Mouse (Mus musculus) heart, postnatal 10 days (tissue): Measurements from ENCODE around the gene Pax3. TPM values are rescaled to one million over a fixed set of nuclear protein-coding genes. Genes with fewer than 3 reads are reported as not detected.

Experiments used
- DNase-seq, 2 experiments: peaks; one replicate each; pipeline ENCODE4 v3.0.0; 2021
- intact Hi-C: fragments of 180-260 bp; cut with DNase I; formaldehyde crosslinking; loops from one replicate; pipeline ENCODE4 v1.15.1; 2025
- total RNA-seq, 2 experiments: library from RNA; stranded (reverse); gene quantifications; 2 replicates each; pipeline ENCODE4 v1.2.3; 2021

Pax3 gene
- total RNA-seq, 2 experiments from 2014 or later = 0.15 TPM; not detected in 1

GRCm38 (mm10) chr1:78200191-78200590 is 3.3 kb upstream of the Pax3 start:
- no peak for DNase-seq
- intact Hi-C loops = loop anchor here (5.0 kb wide), 1 partner anchor 223 kb away; no protein-coding TSS in a partner anchor

DNA sequence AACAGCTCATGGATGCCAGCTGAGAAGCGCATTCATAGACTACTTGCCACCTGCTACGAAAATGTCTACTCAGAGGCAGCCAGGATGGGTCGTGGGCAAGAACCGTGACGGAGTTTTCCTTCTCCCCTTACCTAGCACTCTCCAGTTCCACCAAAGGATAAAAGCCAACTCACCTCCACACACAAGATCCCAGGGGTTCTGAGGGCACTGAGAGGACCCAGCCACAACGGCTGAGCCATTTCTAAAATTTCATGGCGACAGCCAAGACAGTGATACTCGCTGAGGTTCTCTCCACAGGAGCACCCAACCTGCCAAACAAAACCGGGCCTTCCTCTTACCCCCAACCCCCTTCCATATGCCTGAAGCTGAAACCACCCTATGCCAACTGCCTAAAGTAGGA is 2.3 kb upstream of the Pax3 start:
- intact Hi-C loops = no loop called here
- DNase-seq = no peak

DNA sequence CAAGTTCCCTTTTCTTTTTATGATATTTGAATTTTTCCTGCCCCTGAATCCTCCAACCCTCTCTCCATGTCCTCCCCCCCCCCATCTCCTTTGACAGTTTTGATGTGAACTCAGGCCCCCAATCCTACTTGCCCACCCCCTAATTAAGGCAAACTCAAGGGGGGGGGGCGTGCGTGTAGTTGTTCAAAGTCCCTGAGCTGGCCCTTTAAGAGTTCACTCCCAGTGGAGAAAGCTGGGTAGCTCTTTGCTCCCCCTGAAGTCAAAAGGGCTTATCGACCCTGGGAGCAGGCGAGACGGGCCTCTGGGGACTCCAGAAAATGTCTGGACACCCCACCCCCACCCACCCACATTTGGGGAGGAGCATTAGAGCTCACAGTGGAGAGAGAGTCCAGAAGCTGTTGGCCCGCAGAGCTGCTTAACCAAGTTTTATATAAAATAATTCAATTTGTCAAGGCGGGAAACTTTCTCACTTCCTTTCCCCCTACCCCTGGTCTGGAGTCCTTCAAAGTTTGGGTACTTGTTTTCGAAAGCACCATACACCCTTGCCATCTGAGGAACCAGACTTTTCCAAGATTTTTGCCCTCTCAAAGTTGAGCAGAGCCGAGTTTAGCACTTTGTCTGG is 1.5 kb upstream of the Pax3 start:
- intact Hi-C loops = no loop called here

GRCm38 (mm10) chr1:78197351-78198234 is 659 bp upstream of the Pax3 start:
- intact Hi-C loops = no loop called here
- DNase-seq = no peak

More for the DNA sequence above, 1.5 kb upstream of the Pax3 start:
- DNase-seq = no peak

DNA sequence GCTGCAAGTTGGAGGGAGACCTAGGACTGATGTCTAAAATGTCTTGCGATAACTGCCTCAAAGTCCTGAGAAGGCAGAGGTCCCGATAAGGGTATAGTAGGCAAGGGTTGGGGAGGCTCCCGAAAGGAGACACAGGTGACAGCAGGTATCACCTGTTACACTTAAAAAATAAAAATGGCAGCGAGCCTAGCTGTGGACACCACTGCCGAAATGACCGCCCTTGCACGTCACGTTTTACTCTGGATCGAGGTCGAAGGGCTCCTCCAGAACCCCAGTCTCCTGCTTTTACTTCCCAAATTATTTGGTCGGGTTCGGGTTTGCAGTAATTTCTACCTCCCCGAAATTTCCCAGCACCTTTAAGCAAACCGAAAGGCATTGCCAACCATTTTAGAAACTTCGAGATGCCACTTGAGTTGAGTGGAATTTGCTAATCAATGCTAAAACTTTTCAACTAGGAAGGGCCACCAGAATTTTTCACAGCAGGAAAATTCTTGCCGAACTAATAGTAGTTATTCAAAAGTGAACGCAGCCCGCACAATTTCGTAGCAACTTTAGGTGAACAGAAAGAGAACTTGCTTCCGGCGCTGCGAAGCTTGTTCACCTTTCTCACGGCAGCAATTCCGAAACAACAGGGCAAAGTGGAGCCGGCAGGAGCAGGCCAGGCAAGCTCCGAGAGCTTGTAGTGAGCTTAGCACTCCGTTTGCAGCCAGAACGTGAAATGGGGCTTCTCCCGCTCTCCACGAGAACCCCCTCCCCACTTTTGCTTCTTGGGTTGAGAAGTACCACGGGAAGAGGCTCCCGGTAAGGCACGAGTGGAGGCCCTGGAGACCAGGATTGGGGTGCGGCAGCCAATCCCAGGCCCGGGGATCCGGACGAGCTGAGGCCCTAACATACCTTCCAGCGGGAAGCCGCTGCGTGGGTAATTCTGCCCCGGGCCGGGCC is 892 bp downstream of the Pax3 start:
- intact Hi-C loops = no loop called here
- DNase-seq = no peak

- intact Hi-C loops = no loop called here
- no peak for DNase-seq
Measured at GRCm38 (mm10) chr1:78195145-78195544, 1.8 kb downstream of the Pax3 start.

DNA sequence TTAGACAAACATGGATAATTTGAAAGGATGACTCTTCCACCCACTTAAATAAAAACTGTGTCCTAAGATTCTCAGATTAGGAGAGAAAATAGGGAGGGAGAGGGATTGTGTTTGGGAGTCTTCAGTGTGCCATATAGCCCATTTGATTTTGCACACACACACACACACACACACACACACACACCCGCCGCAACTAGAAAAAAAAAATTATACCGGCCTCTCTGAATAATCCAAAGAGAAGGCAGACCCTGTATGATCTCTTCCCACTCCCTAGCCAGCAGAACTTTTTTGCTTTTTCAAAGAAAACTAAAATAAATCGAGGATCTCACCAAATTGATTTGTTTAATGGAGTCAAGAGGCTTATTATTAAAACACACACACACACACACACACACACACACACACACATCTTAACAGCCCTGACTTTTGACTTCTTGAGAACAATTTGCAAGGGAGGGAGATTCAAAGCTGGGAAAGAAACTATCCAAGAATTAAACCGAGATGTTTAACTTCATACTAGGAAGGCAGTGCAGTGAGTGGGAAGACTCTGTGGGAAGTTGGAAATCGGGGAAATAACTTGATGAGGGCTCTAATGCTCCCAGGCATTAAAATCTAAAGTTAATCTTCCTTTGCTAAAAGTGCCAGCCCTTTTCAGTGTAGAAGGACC is 2.4 kb downstream of the Pax3 start:
- intact Hi-C loops = no loop called here

GRCm38 (mm10) chr1:78193465-78193991 is 3.4 kb downstream of the Pax3 start:
- intact Hi-C loops = no loop called here
- no peak for DNase-seq

More for the DNA sequence above, 2.4 kb downstream of the Pax3 start:
- DNase-seq = no peak

- intact Hi-C loops = no loop called here
- no peak for DNase-seq
Measured at GRCm38 (mm10) chr1:78192746-78193464, 4.0 kb downstream of the Pax3 start.

DNA sequence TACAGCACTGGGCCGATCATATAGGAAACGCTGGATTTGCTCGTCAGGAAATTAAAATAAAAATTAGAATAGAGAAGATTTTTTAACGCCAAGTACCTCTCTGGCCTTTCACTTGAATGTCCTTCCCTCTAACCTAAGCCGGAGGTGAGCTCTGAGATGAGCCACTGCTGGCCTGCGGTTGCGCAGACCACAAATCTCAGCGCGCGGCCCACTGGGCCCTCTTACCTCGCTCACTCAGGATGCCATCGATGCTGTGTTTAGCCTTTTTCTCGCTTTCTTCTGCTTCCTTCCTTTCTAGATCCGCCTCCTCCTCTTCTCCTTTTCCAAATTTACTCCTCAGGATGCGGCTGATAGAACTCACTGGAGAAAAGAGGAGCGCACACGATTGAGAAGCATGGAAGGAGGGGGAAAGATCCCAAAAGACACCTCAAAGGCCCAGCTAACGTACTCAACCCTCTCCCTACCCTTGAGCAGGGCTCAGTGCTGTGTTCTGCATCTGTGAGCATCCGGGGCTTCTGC is 4.7 kb downstream of the Pax3 start:
- no peak for DNase-seq
- intact Hi-C loops = no loop called here

- DNase-seq = no peak
- intact Hi-C loops = no loop called here
Measured at GRCm38 (mm10) chr1:78191761-78192160, 5.2 kb downstream of the Pax3 start.

- intact Hi-C loops = no loop called here
Measured at GRCm38 (mm10) chr1:78191331-78191730, 5.6 kb downstream of the Pax3 start.

DNA sequence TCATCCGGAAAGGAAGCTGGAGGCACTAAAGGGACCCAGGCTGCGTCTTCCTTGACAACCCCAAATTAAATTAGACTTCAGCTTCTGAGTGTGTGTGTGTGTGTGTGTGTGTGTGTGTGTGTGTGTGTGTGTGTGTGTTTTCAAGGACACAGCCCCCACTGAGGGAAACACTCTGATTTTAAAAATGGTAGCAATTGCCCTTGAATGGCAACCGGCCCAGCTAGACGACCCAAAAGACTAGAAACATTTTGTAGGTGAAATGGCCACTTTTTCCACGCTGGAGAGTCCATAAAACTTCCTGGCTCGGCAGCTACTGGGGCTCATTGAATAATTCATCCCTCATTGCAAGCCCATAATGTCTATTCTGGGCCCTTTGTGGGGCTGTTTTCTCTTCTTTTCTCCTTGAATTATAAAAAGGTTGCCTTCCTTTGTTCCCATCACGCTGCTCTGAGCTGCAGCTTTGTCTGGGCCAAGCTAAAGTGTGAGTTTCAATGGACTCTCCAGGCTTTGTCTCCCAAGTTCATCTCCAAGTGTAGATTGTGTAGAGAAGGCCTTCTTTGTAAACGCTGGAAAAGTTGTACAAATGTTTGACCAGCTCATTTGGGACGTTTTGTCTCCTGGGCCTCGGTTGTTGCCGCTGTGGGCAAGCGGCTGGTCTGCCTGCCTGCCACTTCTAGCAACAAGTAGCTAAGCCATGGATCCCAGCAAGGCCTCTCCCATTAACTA is 6.4 kb downstream of the Pax3 start:
- intact Hi-C loops = no loop called here
- DNase-seq = no peak

More at GRCm38 (mm10) chr1:78191331-78191730, 5.6 kb downstream of the Pax3 start:
- no peak for DNase-seq

DNA sequence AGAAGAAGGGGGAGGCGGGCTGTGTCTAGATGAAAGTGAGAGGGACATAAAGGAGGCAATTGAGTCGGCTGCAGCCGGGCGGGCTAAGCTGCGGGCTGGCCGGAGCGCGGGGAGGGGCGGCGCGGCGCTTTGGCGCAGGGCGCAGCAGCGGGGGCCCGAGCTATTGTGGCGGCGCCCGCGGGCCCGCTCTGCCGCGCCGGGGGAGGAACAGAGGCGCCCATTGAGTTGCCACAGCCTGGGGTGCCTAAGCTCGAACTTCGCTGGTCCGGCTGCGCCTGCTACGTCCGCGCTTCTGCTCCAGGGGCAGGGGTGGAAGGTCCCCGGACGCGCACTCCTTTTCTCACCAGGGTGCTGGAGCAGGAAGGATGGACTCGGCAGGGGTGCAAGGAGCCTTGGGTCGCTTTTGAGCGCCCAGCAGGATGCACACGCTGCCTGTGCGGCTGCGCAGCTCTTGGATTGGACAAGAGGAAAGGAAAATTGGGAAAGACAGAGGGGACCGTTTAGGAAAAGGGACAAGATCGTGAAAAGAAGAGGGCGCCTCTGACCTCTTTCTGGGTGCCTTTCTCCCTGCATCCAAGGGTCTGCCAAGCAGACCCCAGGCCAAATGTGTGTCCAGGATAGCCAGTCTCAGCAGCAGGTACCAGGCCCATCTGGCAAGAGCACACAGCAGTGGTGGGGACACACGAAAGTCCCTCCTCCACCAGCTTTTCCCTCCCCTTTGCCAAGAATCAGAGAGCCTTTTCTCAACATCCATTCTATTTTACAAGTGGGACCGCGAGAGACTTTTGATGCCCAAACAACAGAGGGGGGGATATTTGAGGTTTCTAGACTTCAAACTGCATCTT is 7.2 kb downstream of the Pax3 start:
- DNase-seq = no peak
- intact Hi-C loops = no loop called here

DNA sequence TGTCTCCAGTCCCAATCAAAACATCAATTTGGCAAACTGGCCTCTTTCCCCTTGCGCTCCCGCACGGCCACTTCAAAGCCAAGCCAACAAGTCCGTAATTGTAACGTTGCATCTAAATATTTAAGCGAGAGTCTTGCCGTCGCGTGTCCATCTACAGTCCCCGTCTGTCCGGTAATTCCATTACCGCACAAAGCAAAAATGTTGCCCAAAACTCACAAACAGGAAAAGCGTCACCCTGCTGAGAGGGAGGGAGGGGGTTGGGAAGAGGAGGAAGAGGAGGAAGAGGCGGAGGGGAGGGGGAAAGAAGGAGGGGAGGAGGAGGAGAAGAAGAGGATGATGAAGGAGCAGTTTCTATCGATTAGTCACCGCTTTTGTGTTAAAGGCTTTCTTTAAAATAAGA is 7.9 kb downstream of the Pax3 start:
- intact Hi-C loops = no loop called here
- DNase-seq = no peak

GRCm38 (mm10) chr1:78188299-78188698 is 8.6 kb downstream of the Pax3 start:
- intact Hi-C loops = no loop called here
- DNase-seq = no peak

DNA sequence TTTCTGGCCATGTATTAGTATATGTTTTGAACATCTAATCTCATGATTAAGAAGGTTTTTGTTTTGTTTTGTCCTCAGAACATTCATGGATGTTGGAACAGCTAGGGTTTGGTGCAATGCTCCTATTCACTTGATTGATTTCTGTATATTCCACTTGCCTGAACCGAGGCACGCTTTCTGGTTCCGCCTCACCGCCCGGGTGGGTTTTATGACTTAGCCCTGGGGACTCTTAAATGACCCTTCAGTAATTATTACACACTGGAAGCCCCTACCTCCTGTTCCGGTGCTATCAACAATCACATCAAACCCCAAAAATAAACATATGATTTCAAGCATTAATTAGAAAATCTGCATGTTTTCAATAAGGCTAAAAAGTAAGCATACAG is 9.2 kb downstream of the Pax3 start:
- intact Hi-C loops = no loop called here
- DNase-seq = no peak
